Mouse (Mus musculus) midbrain, postnatal 0 days (tissue): ENCODE results near the gene Xpo6. TPM values are rescaled to one million over a fixed set of nuclear protein-coding genes. Genes with fewer than 3 reads are reported as not detected.

Experiments
- ATAC-seq: fragments of 200-750 bp; cut with Nextera tagmentation; 2 replicates; pipeline ENCODE4 v1.8.0; 2017; ENCODE audit warnings: moderate number of reproducible peaks, mild to moderate bottlenecking, moderate TSS enrichment, moderate library complexity; ENCODE audit not compliant: low FRiP score
- DNase-seq: peaks from one replicate; pipeline ENCODE4 v3.0.0-alpha.2; 2015; ENCODE audit warnings: low spot score
- H3K27ac ChIP-seq: fragments of 300-500 bp; sonication (generic); 2 replicates; pipeline ENCODE4 v1.5.1; 2014; ENCODE audit warnings: low read depth, mild to moderate bottlenecking, low read length, mixed read lengths
- H3K27me3 ChIP-seq: fragments of 300-500 bp; sonication (generic); 2 replicates; pipeline ENCODE4 v1.6.1; 2014; ENCODE audit warnings: low read length, control low read depth, mixed read lengths; ENCODE audit not compliant: insufficient read depth
- H3K36me3 ChIP-seq: fragments of 300-500 bp; sonication (generic); 2 replicates; pipeline ENCODE4 v1.6.1; 2014; ENCODE audit warnings: low read length, control low read depth, mixed read lengths; ENCODE audit not compliant: insufficient read depth
- H3K4me1 ChIP-seq: fragments of 300-500 bp; sonication (generic); 2 replicates; pipeline ENCODE4 v1.6.1; 2014; ENCODE audit warnings: mild to moderate bottlenecking, control low read depth, antibody characterized with exemption, low read length, mixed read lengths; ENCODE audit not compliant: insufficient read depth
- H3K4me2 ChIP-seq: fragments of 300-500 bp; sonication (generic); 2 replicates; pipeline ENCODE4 v1.6.1; 2014; ENCODE audit warnings: low read depth, mild to moderate bottlenecking, low read length, mixed read lengths; ENCODE audit not compliant: poor library complexity, severe bottlenecking
- H3K4me3 ChIP-seq: fragments of 300-500 bp; sonication (generic); 2 replicates; pipeline ENCODE4 v1.5.1; 2014; ENCODE audit warnings: low read depth, mild to moderate bottlenecking, low read length, moderate library complexity
- H3K9ac ChIP-seq: fragments of 300-500 bp; sonication (generic); replicated peaks from 2 replicates; pipeline ENCODE4 v1.6.1; 2014; ENCODE audit warnings: mild to moderate bottlenecking, low read length, moderate library complexity, mixed read lengths; ENCODE audit not compliant: poor library complexity, severe bottlenecking
- H3K9me3 ChIP-seq: fragments of 300-500 bp; sonication (generic); 2 replicates; pipeline ENCODE4 v1.6.1; 2016; ENCODE audit warnings: low read length, control low read depth
- CTCF ChIP-seq: IDR thresholded peaks from 2 replicates; pipeline ENCODE4 v1.5.1; 2016; ENCODE audit warnings: antibody characterized with exemption, mild to moderate bottlenecking
- WGBS: fragments of 180-500 bp; shearing (Covaris S2); extraction: QIAGEN DNeasy Blood & Tissue Kit; methylation state at CpG from one replicate; pipeline ENCODE4 v1.1.7; 2014; 5-methylcytosine and 5-hydroxymethylcytosine counted together
- polyA plus RNA-seq: library from polyadenylated mRNA; unstranded; fragments of >200 nt; fragmentation: Nextera tagmentation; extraction: Ambion mirVana; gene quantifications from 2 replicates; pipeline ENCODE4 v1.2.1, GENCODE M21; 2015
- total RNA-seq: library from RNA; depleted of rRNA; stranded (reverse); fragments of >200 nt; gene quantifications from 2 replicates; pipeline ENCODE4 v1.2.3, GENCODE M21; 2014

Xpo6 gene
- total and polyA plus RNA-seq, 2 experiments from 2014 or later = 46.9 to 157 TPM

GRCm38 (mm10) chr7:126075058-126075457 is 125.2 kb downstream of the Xpo6 start:
- Histone ChIP-seq H3K4me1 (no peaks in the 10 kb centered on the region; the same call in 1 of the 2 replicates), H3K9ac (no peak overlapping the region), H3K36me3 (no peaks in the 10 kb centered on the region), H3K27me3 (no peaks in the 10 kb centered on the region), H3K27ac (no peak overlapping the region), H3K4me2 (no peak overlapping the region), H3K9me3 (no peaks in the 10 kb centered on the region), H3K4me3 (no peak overlapping the region)
- 74% methylated on average over 9 of the region's 9 CpGs for WGBS
- no peak for DNase-seq
- no peak for TF ChIP-seq CTCF
- no peak for ATAC-seq

- H3K4me1 ChIP-seq = no peaks in the 10 kb centered on the region; the same call in 1 of the 2 replicates
- no peak overlapping the region for H3K9ac ChIP-seq
- no peak overlapping the region for H3K4me2 ChIP-seq
- no peak for DNase-seq
- H3K9me3 ChIP-seq = no peaks in the 10 kb centered on the region
- H3K4me3 ChIP-seq = no peak overlapping the region
- no peaks in the 10 kb centered on the region for H3K36me3 ChIP-seq
- no peaks in the 10 kb centered on the region for H3K27me3 ChIP-seq
- TF ChIP-seq CTCF = no peak; the same call in 1 of the 2 replicates
- no peak overlapping the region for H3K27ac ChIP-seq
- 95% methylated on average over 4 of the region's 4 CpGs for WGBS
- no peak for ATAC-seq
Measured at GRCm38 (mm10) chr7:126070321-126070720, 130.0 kb downstream of the Xpo6 start.

GRCm38 (mm10) chr7:126066777-126067176 is 133.5 kb downstream of the Xpo6 start:
- Histone ChIP-seq H3K27ac (no peak overlapping the region), H3K9ac (no peak overlapping the region), H3K4me2 (no peak overlapping the region), H3K4me1 (no peaks in the 10 kb centered on the region; the same call in 1 of the 2 replicates), H3K9me3 (no peaks in the 10 kb centered on the region), H3K4me3 (no peak overlapping the region), H3K36me3 (no peaks in the 10 kb centered on the region), H3K27me3 (no peaks in the 10 kb centered on the region)
- 45% methylated on average over 14 of the region's 14 CpGs for WGBS
- DNase-seq (peak; percentile 78), ATAC-seq (no peak)
- no peak for TF ChIP-seq CTCF

GRCm38 (mm10) chr7:126065243-126065876 is 134.9 kb downstream of the Xpo6 start:
- Histone ChIP-seq H3K9ac (no peak overlapping the region), H3K27ac (no peak overlapping the region), H3K4me2 (no peak overlapping the region), H3K4me1 (no peaks in the 10 kb centered on the region; the same call in 1 of the 2 replicates), H3K4me3 (no peak overlapping the region), H3K36me3 (no peaks in the 10 kb centered on the region), H3K27me3 (no peaks in the 10 kb centered on the region), H3K9me3 (no peaks in the 10 kb centered on the region)
- DNase-seq = no peak
- ATAC-seq = no peak
- TF ChIP-seq CTCF = no peak
- 75% methylated on average over 5 of the region's 5 CpGs for WGBS

GRCm38 (mm10) chr7:126062228-126062627 is 138.1 kb downstream of the Xpo6 start:
- no peak overlapping the region for H3K4me2 ChIP-seq
- no peaks in the 10 kb centered on the region for H3K36me3 ChIP-seq
- no peak overlapping the region for H3K9ac ChIP-seq
- DNase-seq (peak; percentile 73), ATAC-seq (0 out of 2 replicates have a peak, but pooled peaks have one; percentile 41)
- no peaks in the 10 kb centered on the region for H3K9me3 ChIP-seq
- 30% methylated on average over 4 of the region's 4 CpGs for WGBS
- H3K27ac ChIP-seq = no peak overlapping the region
- no peaks in the 10 kb centered on the region; the same call in 1 of the 2 replicates for H3K4me1 ChIP-seq
- no peak overlapping the region for H3K4me3 ChIP-seq
- H3K27me3 ChIP-seq = no peaks in the 10 kb centered on the region
- no peak for TF ChIP-seq CTCF

GRCm38 (mm10) chr7:126058918-126059317 is 141.4 kb downstream of the Xpo6 start:
- no peak for DNase-seq

More at GRCm38 (mm10) chr7:126058918-126059317, 141.4 kb downstream of the Xpo6 start:
- Histone ChIP-seq H3K36me3 (no peaks in the 10 kb centered on the region), H3K4me3 (no peak overlapping the region), H3K9ac (no peak overlapping the region), H3K4me2 (no peak overlapping the region), H3K4me1 (peaks cover 4% of the 10 kb centered on the region; the same call in 1 of the 2 replicates), H3K27me3 (no peaks in the 10 kb centered on the region), H3K9me3 (no peaks in the 10 kb centered on the region), H3K27ac (no peak overlapping the region)
- WGBS = 49% methylated on average over 7 of the region's 7 CpGs
- no peak for TF ChIP-seq CTCF
- ATAC-seq = no peak
